Mouse (Mus musculus) Patski (cell line): ENCODE data around the gene Lysmd1. TPM values are rescaled to one million over a fixed set of nuclear protein-coding genes. Genes with fewer than 3 reads are reported as not detected.

Experiments
- ATAC-seq: fragments of 100-300 bp; one replicate; pipeline ENCODE4 v1.8.0; 2021
- CTCF ChIA-PET: fragments of 350-600 bp; sonication (Branson Sonifier 250); formaldehyde crosslinking; loops from one replicate; lab custom pipeline; 2022; ENCODE audit warnings: inconsistent platforms; lab: Charles Lee
- POLR2A ChIA-PET: fragments of 350-600 bp; sonication (Branson Sonifier 250); formaldehyde crosslinking; loops from one replicate; lab custom pipeline; 2022; ENCODE audit warnings: antibody characterized with exemption, inconsistent platforms; lab: Charles Lee
- DNase-seq: peaks from one replicate; pipeline ENCODE4 v3.0.0-alpha.2; 2011; ENCODE audit warnings: low read depth, low spot score
- H3K27me3 ChIP-seq: fragments of 371-371 bp; one replicate; pipeline ENCODE4 v1.5.1; 2021
- CTCF ChIP-seq: fragments of 100-300 bp; IDR thresholded peaks from one replicate; pipeline ENCODE4 v1.5.1; 2021
- in situ Hi-C: fragments of 300-500 bp; cut with MboI; formaldehyde crosslinking; loops from 3 replicates; pipeline ENCODE4 v1.11.1; 2018; ENCODE audit warnings: low pct_unique_long_range_greater_than_20kb, mixed read lengths
- polyA plus RNA-seq: library from polyadenylated mRNA; unstranded; gene quantifications from one replicate; pipeline ENCODE4 v1.2.3, GENCODE M21; 2021

Lysmd1 gene
- polyA plus RNA-seq, 1 experiment from 2014 or later, result 16.6 TPM

- CTCF ChIA-PET, result interaction anchor here (1.0 to 1.1 kb wide), 2 partner anchors 9 to 42 kb away, joined by 3 to 4 read pairs; no protein-coding TSS in a partner anchor
- ATAC-seq (no peak), DNase-seq (no peak)
- in situ Hi-C loops, result no loop called here
- POLR2A ChIA-PET, result no interaction called here
- H3K27me3 ChIP-seq, result no peaks in the 10 kb centered on the region
- no peak for TF ChIP-seq CTCF
Measured at GRCm38 (mm10) chr3:95184796-95185577, 51.1 kb downstream of the Lysmd1 start.

- ATAC-seq, result no peak
- POLR2A ChIA-PET, result no interaction called here
- TF ChIP-seq CTCF, result no peak
- H3K27me3 ChIP-seq, result no peaks in the 10 kb centered on the region
- CTCF ChIA-PET, result interaction anchor here (1.0 to 1.5 kb wide), 2 partner anchors 16 to 20 kb away, joined by 3 to 4 read pairs; no protein-coding TSS in a partner anchor
- DNase-seq, result no peak
- in situ Hi-C loops, result no loop called here
Measured at GRCm38 (mm10) chr3:95186100-95186499, 52.2 kb downstream of the Lysmd1 start.

- DNase-seq, result no peak
- in situ Hi-C loops, result no loop called here
- ChIA-PET POLR2A (no interaction called here), CTCF (interaction anchor here (1.5 kb wide), 1 partner anchor 21 kb away, joined by 4 read pairs; no protein-coding TSS in a partner anchor)
- no peaks in the 10 kb centered on the region for H3K27me3 ChIP-seq
- no peak for ATAC-seq
- TF ChIP-seq CTCF, result no peak
Measured at GRCm38 (mm10) chr3:95186888-95187287, 53.0 kb downstream of the Lysmd1 start.

Other genes starting within 250 kb of the Lysmd1 start
- gene Psmb4, start 247.1 kb upstream of the Lysmd1 start, polyA plus RNA-seq, result 585 TPM
- gene Selenbp1, start 201.0 kb upstream of the Lysmd1 start, polyA plus RNA-seq, result 2.3 TPM
- gene Rfx5, start 180.0 kb upstream of the Lysmd1 start, polyA plus RNA-seq, result 22.8 TPM
- 85.2 TPM for gene Pi4kb, start 159.4 kb upstream of the Lysmd1 start, polyA plus RNA-seq
- gene Zfp687, start 118.6 kb upstream of the Lysmd1 start, polyA plus RNA-seq, result 66.7 TPM
- 355 TPM for gene Psmd4, start 91.5 kb upstream of the Lysmd1 start, polyA plus RNA-seq
- 94.1 TPM for gene Pip5k1a, start 27.2 kb upstream of the Lysmd1 start, polyA plus RNA-seq
- gene Vps72, start 23.1 kb upstream of the Lysmd1 start, polyA plus RNA-seq, result 120 TPM
- gene Tmod4, start 9.6 kb upstream of the Lysmd1 start, polyA plus RNA-seq, result 0.44 TPM
- gene Scnm1, start 77 bp upstream of the Lysmd1 start, polyA plus RNA-seq, result 54.6 TPM
- gene Tnfaip8l2, start 8.3 kb downstream of the Lysmd1 start, polyA plus RNA-seq, result 0.63 TPM
- gene Sema6c, start 26.4 kb downstream of the Lysmd1 start, polyA plus RNA-seq, result 17.0 TPM
- 25.8 TPM for gene Gabpb2, start 83.8 kb downstream of the Lysmd1 start, polyA plus RNA-seq
- 165 TPM for gene Cdc42se1, start 94.6 kb downstream of the Lysmd1 start, polyA plus RNA-seq
- gene Mllt11, start 98.1 kb downstream of the Lysmd1 start, polyA plus RNA-seq, result 65.8 TPM
- 0.06 TPM for gene Gm128, start 107.5 kb downstream of the Lysmd1 start, polyA plus RNA-seq
- gene Bnipl, start 117.1 kb downstream of the Lysmd1 start, polyA plus RNA-seq, result 0.24 TPM
- gene Mindy1, start 147.3 kb downstream of the Lysmd1 start, polyA plus RNA-seq, result 80.5 TPM
- 42.2 TPM for gene Prune1, start 148.0 kb downstream of the Lysmd1 start, polyA plus RNA-seq
- 7.1 TPM for gene Anxa9, start 173.1 kb downstream of the Lysmd1 start, polyA plus RNA-seq
- gene Cers2, start 180.7 kb downstream of the Lysmd1 start, polyA plus RNA-seq, result 366 TPM
- gene Setdb1, start 223.1 kb downstream of the Lysmd1 start, polyA plus RNA-seq, result 58.6 TPM